Mouse (Mus musculus) embryonic facial prominence, embryonic 15.5 days (tissue): ENCODE results near the gene 1810055G02Rik. TPM values are rescaled to one million over a fixed set of nuclear protein-coding genes. Genes with fewer than 3 reads are reported as not detected.

Experiments used
- ATAC-seq: fragments of 200-750 bp; cut with Nextera tagmentation; 2 replicates; pipeline ENCODE4 v1.8.0; 2017; ENCODE audit warnings: low read depth, moderate TSS enrichment; ENCODE audit not compliant: insufficient number of reproducible peaks, low FRiP score, low TSS enrichment
- H3K27ac ChIP-seq: fragments of 300-500 bp; sonication (generic); replicated peaks from 2 replicates; pipeline ENCODE4 v1.5.1; 2015; ENCODE audit warnings: mild to moderate bottlenecking, inconsistent platforms
- H3K27me3 ChIP-seq: fragments of 300-500 bp; sonication (generic); 2 replicates; pipeline ENCODE4 v1.6.1; 2015; ENCODE audit warnings: inconsistent platforms
- H3K36me3 ChIP-seq: fragments of 300-500 bp; sonication (generic); 2 replicates; pipeline ENCODE4 v1.6.1; 2015; ENCODE audit warnings: mild to moderate bottlenecking, inconsistent platforms
- H3K4me1 ChIP-seq: fragments of 300-500 bp; sonication (generic); 2 replicates; pipeline ENCODE4 v1.6.1; 2015; ENCODE audit warnings: inconsistent platforms
- H3K4me2 ChIP-seq: fragments of 300-500 bp; sonication (generic); replicated peaks from 2 replicates; pipeline ENCODE4 v1.6.1; 2015; ENCODE audit warnings: mild to moderate bottlenecking, inconsistent platforms
- H3K4me3 ChIP-seq: fragments of 300-500 bp; sonication (generic); replicated peaks from 2 replicates; pipeline ENCODE4 v1.5.1; 2015; ENCODE audit warnings: mild to moderate bottlenecking, inconsistent platforms
- H3K9ac ChIP-seq: fragments of 300-500 bp; sonication (generic); 2 replicates; pipeline ENCODE4 v1.6.1; 2015; ENCODE audit warnings: inconsistent platforms
- H3K9me3 ChIP-seq: fragments of 300-500 bp; sonication (generic); replicated peaks from 2 replicates; pipeline ENCODE4 v1.6.1; 2016; ENCODE audit warnings: inconsistent platforms
- WGBS: fragments of 180-500 bp; shearing (Covaris S2); methylation state at CpG from one replicate; pipeline ENCODE4 v1.1.7; 2015; 5-methylcytosine and 5-hydroxymethylcytosine counted together
- polyA plus RNA-seq: library from polyadenylated mRNA; unstranded; fragments of >200 nt; fragmentation: Nextera tagmentation; extraction: Ambion mirVana; gene quantifications from 2 replicates; pipeline ENCODE4 v1.2.1, GENCODE M21; 2015

The 1810055G02Rik gene
- polyA plus RNA-seq, 1 experiment from 2014 or later = 55.9 TPM

DNA sequence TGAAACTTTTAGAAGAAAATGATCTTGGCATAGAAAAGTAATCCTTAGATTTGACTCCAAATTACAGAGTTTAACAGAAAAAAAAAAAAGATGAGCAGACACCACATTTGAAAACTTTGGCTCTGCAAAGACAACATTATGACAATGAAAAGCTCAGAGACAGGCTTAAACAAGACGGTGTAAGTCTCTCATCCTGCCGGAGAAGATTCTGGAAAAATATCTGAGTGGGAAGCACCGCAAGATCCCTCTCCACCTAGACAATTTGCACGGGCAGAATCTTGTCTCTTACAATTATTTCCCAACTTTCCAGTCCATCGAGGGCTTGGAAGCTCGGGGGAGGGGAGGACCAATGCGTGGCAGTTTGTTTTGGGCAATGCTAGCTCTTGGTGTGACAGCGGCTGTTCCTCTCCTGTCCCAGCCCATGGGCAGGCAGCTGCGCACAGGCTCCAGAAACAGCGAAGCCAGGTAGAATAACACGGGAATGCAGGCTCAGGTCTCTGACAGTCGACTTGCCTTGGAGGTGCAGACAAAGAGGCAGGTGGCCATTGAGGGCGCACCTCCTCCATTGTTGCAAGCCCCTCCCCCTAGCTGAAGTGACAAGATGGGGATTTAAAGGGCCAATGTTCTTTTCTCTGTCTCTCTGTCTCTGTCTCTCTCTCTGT, 35.9 kb downstream of the 1810055G02Rik start:
- H3K9ac ChIP-seq = peak overlapping the region; percentile 51
- peak overlapping the region; percentile 58 for H3K4me3 ChIP-seq
- 2% methylated on average over 13 of the region's 13 CpGs for WGBS
- H3K4me2 ChIP-seq = peak overlapping the region; percentile 63
- H3K4me1 ChIP-seq = 0 out of 2 replicates have a peak, but pooled peaks cover 6% of the 10 kb centered on the region
- H3K36me3 ChIP-seq = no peaks in the 10 kb centered on the region
- peak overlapping the region; percentile 91 for H3K27ac ChIP-seq
- no peaks in the 10 kb centered on the region for H3K9me3 ChIP-seq
- H3K27me3 ChIP-seq = no peaks in the 10 kb centered on the region
- peak; percentile 54; the same call in 1 of the 2 replicates for ATAC-seq

GRCm38 (mm10) chr19:3752621-3753239, 44.6 kb downstream of the 1810055G02Rik start:
- Histone ChIP-seq H3K9me3 (no peaks in the 10 kb centered on the region), H3K27ac (no peak overlapping the region), H3K9ac (no peak overlapping the region), H3K4me3 (no peak overlapping the region), H3K4me1 (no peaks in the 10 kb centered on the region), H3K36me3 (no peaks in the 10 kb centered on the region), H3K27me3 (no peaks in the 10 kb centered on the region), H3K4me2 (no peak overlapping the region)
- no peak for ATAC-seq
- WGBS = 54% methylated on average over 8 of the region's 8 CpGs

- Histone ChIP-seq H3K27ac (no peak overlapping the region), H3K27me3 (no peaks in the 10 kb centered on the region), H3K4me2 (no peak overlapping the region), H3K4me1 (no peaks in the 10 kb centered on the region), H3K4me3 (no peak overlapping the region), H3K9ac (no peak overlapping the region), H3K36me3 (no peaks in the 10 kb centered on the region), H3K9me3 (no peaks in the 10 kb centered on the region)
- no peak for ATAC-seq
- 78% methylated on average over 1 of the region's 1 CpGs for WGBS
These were observed 45.1 kb downstream of the 1810055G02Rik start for GRCm38 (mm10) chr19:3753240-3753633.

GRCm38 (mm10) chr19:3753738-3754137, 45.6 kb downstream of the 1810055G02Rik start:
- no peaks in the 10 kb centered on the region for H3K27me3 ChIP-seq
- no peak overlapping the region for H3K4me2 ChIP-seq
- no peaks in the 10 kb centered on the region for H3K36me3 ChIP-seq
- no peaks in the 10 kb centered on the region for H3K9me3 ChIP-seq
- ATAC-seq = no peak
- H3K9ac ChIP-seq = no peak overlapping the region
- no peak overlapping the region for H3K27ac ChIP-seq
- no peak overlapping the region for H3K4me3 ChIP-seq
- H3K4me1 ChIP-seq = no peaks in the 10 kb centered on the region
- 55% methylated on average over 8 of the region's 8 CpGs for WGBS

DNA sequence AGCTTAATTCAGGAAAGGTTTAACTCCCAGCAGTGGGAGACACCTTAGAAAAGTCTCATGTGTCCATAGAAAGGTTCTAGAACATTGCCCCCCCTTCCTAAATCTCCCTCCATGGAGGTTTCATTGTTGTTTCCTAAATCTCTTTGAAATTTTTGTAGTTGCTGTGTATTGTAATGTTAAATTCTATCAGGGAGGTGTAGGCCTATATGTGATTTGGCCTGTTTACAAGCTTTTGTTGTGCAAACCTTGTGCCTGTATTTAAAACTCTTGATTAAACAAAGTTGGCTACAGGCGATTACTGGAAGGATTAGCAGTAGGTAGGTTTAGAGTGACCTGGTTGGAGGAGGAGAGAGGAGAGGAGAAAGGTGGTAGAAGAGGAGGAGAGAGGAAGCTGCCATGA, 49.8 kb downstream of the 1810055G02Rik start:
- no peaks in the 10 kb centered on the region for H3K36me3 ChIP-seq
- H3K27me3 ChIP-seq = no peaks in the 10 kb centered on the region
- no peak overlapping the region for H3K27ac ChIP-seq
- H3K4me3 ChIP-seq = no peak overlapping the region
- WGBS = 52% methylated on average over 1 of the region's 1 CpGs
- H3K4me2 ChIP-seq = no peak overlapping the region
- no peak overlapping the region for H3K9ac ChIP-seq
- H3K9me3 ChIP-seq = no peaks in the 10 kb centered on the region
- no peaks in the 10 kb centered on the region for H3K4me1 ChIP-seq
- no peak for ATAC-seq

- Histone ChIP-seq H3K27me3 (no peaks in the 10 kb centered on the region), H3K9ac (no peak overlapping the region), H3K36me3 (peaks cover 6% of the 10 kb centered on the region), H3K4me2 (no peak overlapping the region), H3K9me3 (no peaks in the 10 kb centered on the region), H3K4me3 (no peak overlapping the region), H3K27ac (no peak overlapping the region), H3K4me1 (peaks cover 11% of the 10 kb centered on the region)
- ATAC-seq = no peak
- WGBS = 76% methylated on average over 4 of the region's 4 CpGs
These were observed 57.2 kb downstream of the 1810055G02Rik start for GRCm38 (mm10) chr19:3765221-3765820.

- H3K9me3 ChIP-seq = no peaks in the 10 kb centered on the region
- no peaks in the 10 kb centered on the region for H3K27me3 ChIP-seq
- H3K4me3 ChIP-seq = peak overlapping the region; percentile 96; the same call in 1 of the 2 replicates
- no peak overlapping the region for H3K27ac ChIP-seq
- H3K4me1 ChIP-seq = peaks cover 12% of the 10 kb centered on the region
- peaks cover 6% of the 10 kb centered on the region for H3K36me3 ChIP-seq
- WGBS = 85% methylated on average over 5 of the region's 5 CpGs
- ATAC-seq = no peak
- H3K4me2 ChIP-seq = peak overlapping the region; percentile 88; the same call in 1 of the 2 replicates
- H3K9ac ChIP-seq = no peak overlapping the region
These were observed 58.3 kb downstream of the 1810055G02Rik start for GRCm38 (mm10) chr19:3766378-3766777.

- Histone ChIP-seq H3K4me2 (peak within 1 kb of the TSS; percentile 88), H3K27ac (peak within 1 kb of the TSS; percentile 100), H3K4me3 (peak within 1 kb of the TSS; percentile 96), H3K4me1 (peaks cover 12% of the 10 kb centered on the region), H3K9ac (peak within 1 kb of the TSS; percentile 100), H3K27me3 (no peaks in the 10 kb centered on the region), H3K9me3 (no peaks in the 10 kb centered on the region), H3K36me3 (peaks cover 6% of the 10 kb centered on the region)
- under 1% methylated on average over 39 of the region's 39 CpGs for WGBS
- no peak for ATAC-seq
These were observed 59.2 kb downstream of the 1810055G02Rik start, which contains the start of gene Kmt5b for GRCm38 (mm10) chr19:3767276-3767780. TSS of gene Kmt5b (plus strand) at chr19:3767421.

Other genes starting within 250 kb of the 1810055G02Rik start
- 50.1 and 55.0 TPM in 2 replicates for gene Ppp6r3, start 132.5 kb upstream of the 1810055G02Rik start, polyA plus RNA-seq
- gene Lrp5, start 21.7 kb upstream of the 1810055G02Rik start, polyA plus RNA-seq = 7.7 and 8.6 TPM in 2 replicates
- 24.7 and 29.3 TPM in 2 replicates for gene Kmt5b, start 59.1 kb downstream of the 1810055G02Rik start, polyA plus RNA-seq
- 38.2 and 44.3 TPM in 2 replicates for gene Chka, start 143.5 kb downstream of the 1810055G02Rik start, polyA plus RNA-seq
- gene Tcirg1, start 198.8 kb downstream of the 1810055G02Rik start, polyA plus RNA-seq = 57.5 and 64.3 TPM in 2 replicates
- 255 and 269 TPM in 2 replicates for gene Ndufs8, start 204.5 kb downstream of the 1810055G02Rik start, polyA plus RNA-seq
- gene Aldh3b1, start 221.5 kb downstream of the 1810055G02Rik start, polyA plus RNA-seq = 4.8 and 4.9 TPM in 2 replicates
- 27.7 and 30.0 TPM in 2 replicates for gene Unc93b1, start 226.9 kb downstream of the 1810055G02Rik start, polyA plus RNA-seq